Mouse (Mus musculus) thymus, adult 2 months (tissue): ENCODE measurements at regions not wholly inside any gene's neighbourhood (a gene's known extent, or its start where the extent isn't known, plus 50 kb on each side); places are given as distances from the start of the nearest gene placed in this dataset.

ENCODE experiments used
- CTCF ChIP-seq: fragments of 200-500 bp; IDR thresholded peaks from 2 replicates; pipeline ENCODE4 v1.5.1; 2012; ENCODE audit warnings: mild to moderate bottlenecking, control low read depth, low read length, moderate library complexity, borderline replicate concordance; ENCODE audit not compliant: control insufficient read depth, poor library complexity, insufficient read depth; ENCODE audit errors: extremely low read depth
- POLR2A ChIP-seq: fragments of 200-500 bp; IDR thresholded peaks from 2 replicates; pipeline ENCODE4 v1.6.1; 2012; ENCODE audit warnings: mild to moderate bottlenecking, low read length, control low read depth, moderate library complexity; ENCODE audit not compliant: control insufficient read depth, poor library complexity, insufficient read depth; ENCODE audit errors: extremely low read depth

- TF ChIP-seq CTCF = no peak
- no peak for TF ChIP-seq POLR2A
These were observed 60.5 kb upstream of the Rapgef5 start for GRCm38 (mm10) chr12:117455800-117456199.
